Mouse (Mus musculus): ENCODE results near the gene Atl2. TPM values are rescaled to one million over a fixed set of nuclear protein-coding genes. Genes with fewer than 3 reads are reported as not detected.

The Atl2 gene
- polyA plus RNA-seq, 1 experiment from 2014 or later = 41.3 TPM

GRCm38 (mm10) chr17:79840254-79841238, 55.4 kb downstream of the Atl2 start:
- 47% methylated on average over 7 of the region's 7 CpGs for WGBS
- H3K4me2 ChIP-seq (ENCODE audit: low read depth) = no peak overlapping the region
- H3K4me3 ChIP-seq (ENCODE audit: low read depth, low read length) = no peak overlapping the region
- H3K27ac ChIP-seq (ENCODE audit: low read depth, low read length) = no peak overlapping the region
- no peaks in the 10 kb centered on the region for H3K27me3 ChIP-seq (ENCODE audit: control insufficient read depth, insufficient read depth, low read length)
- H3K4me1 ChIP-seq (ENCODE audit: control insufficient read depth, insufficient read depth, low read length) = no peaks in the 10 kb centered on the region
- ATAC-seq (ENCODE audit: insufficient read depth, low FRiP score, low TSS enrichment) (peak; percentile 67), DNase-seq (ENCODE audit: low spot score) (peak; percentile 75)
- no peak overlapping the region for H3K9ac ChIP-seq (ENCODE audit: low read length)
- H3K9me3 ChIP-seq (ENCODE audit: control insufficient read depth, low read length) = no peaks in the 10 kb centered on the region
- H3K36me3 ChIP-seq (ENCODE audit: control insufficient read depth, insufficient read depth, low read length) = no peaks in the 10 kb centered on the region

GRCm38 (mm10) chr17:79836978-79837377, 58.9 kb downstream of the Atl2 start:
- no peaks in the 10 kb centered on the region for H3K9me3 ChIP-seq (ENCODE audit: control insufficient read depth, low read length)
- no peak overlapping the region for H3K4me3 ChIP-seq (ENCODE audit: low read depth, low read length)
- H3K4me2 ChIP-seq (ENCODE audit: low read depth) = no peak overlapping the region
- H3K27me3 ChIP-seq (ENCODE audit: control insufficient read depth, insufficient read depth, low read length) = no peaks in the 10 kb centered on the region
- no peak for DNase-seq (ENCODE audit: low spot score)
- no peak overlapping the region for H3K9ac ChIP-seq (ENCODE audit: low read length)
- no peaks in the 10 kb centered on the region for H3K4me1 ChIP-seq (ENCODE audit: control insufficient read depth, insufficient read depth, low read length)
- no peaks in the 10 kb centered on the region for H3K36me3 ChIP-seq (ENCODE audit: control insufficient read depth, insufficient read depth, low read length)
- 55% methylated on average over 7 of the region's 7 CpGs for WGBS
- no peak for ATAC-seq (ENCODE audit: insufficient read depth, low FRiP score, low TSS enrichment)
- no peak overlapping the region for H3K27ac ChIP-seq (ENCODE audit: low read depth, low read length)

- H3K27me3 ChIP-seq (ENCODE audit: control insufficient read depth, insufficient read depth, low read length) = no peaks in the 10 kb centered on the region
- no peaks in the 10 kb centered on the region for H3K9me3 ChIP-seq (ENCODE audit: control insufficient read depth, low read length)
- H3K27ac ChIP-seq (ENCODE audit: low read depth, low read length) = no peak overlapping the region
- H3K9ac ChIP-seq (ENCODE audit: low read length) = no peak overlapping the region
- ATAC-seq (ENCODE audit: insufficient read depth, low FRiP score, low TSS enrichment) (no peak), DNase-seq (ENCODE audit: low spot score) (no peak)
- H3K36me3 ChIP-seq (ENCODE audit: control insufficient read depth, insufficient read depth, low read length) = no peaks in the 10 kb centered on the region
- H3K4me3 ChIP-seq (ENCODE audit: low read depth, low read length) = no peak overlapping the region
- no peaks in the 10 kb centered on the region for H3K4me1 ChIP-seq (ENCODE audit: control insufficient read depth, insufficient read depth, low read length)
- WGBS = 45% methylated on average over 5 of the region's 5 CpGs
- H3K4me2 ChIP-seq (ENCODE audit: low read depth) = no peak overlapping the region
Measured at GRCm38 (mm10) chr17:79835714-79836373, 60.1 kb downstream of the Atl2 start.

- no peak overlapping the region for H3K9ac ChIP-seq (ENCODE audit: low read length)
- no peak overlapping the region for H3K27ac ChIP-seq (ENCODE audit: low read depth, low read length)
- H3K4me1 ChIP-seq (ENCODE audit: control insufficient read depth, insufficient read depth, low read length) = no peaks in the 10 kb centered on the region
- H3K27me3 ChIP-seq (ENCODE audit: control insufficient read depth, insufficient read depth, low read length) = no peaks in the 10 kb centered on the region
- ATAC-seq (ENCODE audit: insufficient read depth, low FRiP score, low TSS enrichment) = no peak
- no peaks in the 10 kb centered on the region for H3K36me3 ChIP-seq (ENCODE audit: control insufficient read depth, insufficient read depth, low read length)
- DNase-seq (ENCODE audit: low spot score) = no peak
- no peak overlapping the region for H3K4me2 ChIP-seq (ENCODE audit: low read depth)
- no peaks in the 10 kb centered on the region for H3K9me3 ChIP-seq (ENCODE audit: control insufficient read depth, low read length)
- 76% methylated on average over 1 of the region's 1 CpGs for WGBS
- no peak overlapping the region for H3K4me3 ChIP-seq (ENCODE audit: low read depth, low read length)
Measured at GRCm38 (mm10) chr17:79832284-79832683, 63.6 kb downstream of the Atl2 start.

GRCm38 (mm10) chr17:79826482-79827034, 69.4 kb downstream of the Atl2 start:
- Histone ChIP-seq H3K4me3 (ENCODE audit: low read depth, low read length) (no peak overlapping the region), H3K9me3 (ENCODE audit: control insufficient read depth, low read length) (no peaks in the 10 kb centered on the region), H3K9ac (ENCODE audit: low read length) (no peak overlapping the region), H3K27me3 (ENCODE audit: control insufficient read depth, insufficient read depth, low read length) (0 out of 2 replicates have a peak, but pooled peaks cover under 1% of the 10 kb centered on the region), H3K27ac (ENCODE audit: low read depth, low read length) (no peak overlapping the region), H3K4me2 (ENCODE audit: low read depth) (no peak overlapping the region), H3K36me3 (ENCODE audit: control insufficient read depth, insufficient read depth, low read length) (no peaks in the 10 kb centered on the region), H3K4me1 (ENCODE audit: control insufficient read depth, insufficient read depth, low read length) (no peaks in the 10 kb centered on the region)
- DNase-seq (ENCODE audit: low spot score) = no peak
- 64% methylated on average over 6 of the region's 6 CpGs for WGBS
- no peak for ATAC-seq (ENCODE audit: insufficient read depth, low FRiP score, low TSS enrichment)

GRCm38 (mm10) chr17:79825241-79826030, 70.5 kb downstream of the Atl2 start:
- 82% methylated on average over 11 of the region's 11 CpGs for WGBS
- H3K36me3 ChIP-seq (ENCODE audit: control insufficient read depth, insufficient read depth, low read length) = no peaks in the 10 kb centered on the region
- no peak overlapping the region for H3K9ac ChIP-seq (ENCODE audit: low read length)
- no peaks in the 10 kb centered on the region for H3K9me3 ChIP-seq (ENCODE audit: control insufficient read depth, low read length)
- no peak overlapping the region for H3K4me2 ChIP-seq (ENCODE audit: low read depth)
- no peak for DNase-seq (ENCODE audit: low spot score)
- no peak overlapping the region for H3K27ac ChIP-seq (ENCODE audit: low read depth, low read length)
- 0 out of 2 replicates have a peak, but pooled peaks cover 6% of the 10 kb centered on the region for H3K27me3 ChIP-seq (ENCODE audit: control insufficient read depth, insufficient read depth, low read length)
- no peaks in the 10 kb centered on the region for H3K4me1 ChIP-seq (ENCODE audit: control insufficient read depth, insufficient read depth, low read length)
- H3K4me3 ChIP-seq (ENCODE audit: low read depth, low read length) = no peak overlapping the region
- no peak for ATAC-seq (ENCODE audit: insufficient read depth, low FRiP score, low TSS enrichment)

GRCm38 (mm10) chr17:79824406-79824805, 71.5 kb downstream of the Atl2 start:
- Histone ChIP-seq H3K9me3 (ENCODE audit: control insufficient read depth, low read length) (no peaks in the 10 kb centered on the region), H3K27ac (ENCODE audit: low read depth, low read length) (no peak overlapping the region), H3K4me3 (ENCODE audit: low read depth, low read length) (no peak overlapping the region), H3K4me1 (ENCODE audit: control insufficient read depth, insufficient read depth, low read length) (no peaks in the 10 kb centered on the region), H3K4me2 (ENCODE audit: low read depth) (no peak overlapping the region), H3K9ac (ENCODE audit: low read length) (no peak overlapping the region), H3K27me3 (ENCODE audit: control insufficient read depth, insufficient read depth, low read length) (0 out of 2 replicates have a peak, but pooled peaks cover 6% of the 10 kb centered on the region), H3K36me3 (ENCODE audit: control insufficient read depth, insufficient read depth, low read length) (no peaks in the 10 kb centered on the region)
- DNase-seq (ENCODE audit: low spot score) = no peak
- WGBS = 87% methylated on average over 1 of the region's 1 CpGs
- ATAC-seq (ENCODE audit: insufficient read depth, low FRiP score, low TSS enrichment) = no peak

GRCm38 (mm10) chr17:79818884-79819283, 77.0 kb downstream of the Atl2 start:
- Histone ChIP-seq H3K4me2 (ENCODE audit: low read depth) (no peak overlapping the region), H3K9ac (ENCODE audit: low read length) (no peak overlapping the region), H3K36me3 (ENCODE audit: control insufficient read depth, insufficient read depth, low read length) (no peaks in the 10 kb centered on the region), H3K4me1 (ENCODE audit: control insufficient read depth, insufficient read depth, low read length) (peaks cover 5% of the 10 kb centered on the region; the same call in 1 of the 2 replicates), H3K9me3 (ENCODE audit: control insufficient read depth, low read length) (no peaks in the 10 kb centered on the region), H3K27ac (ENCODE audit: low read depth, low read length) (no peak overlapping the region), H3K4me3 (ENCODE audit: low read depth, low read length) (no peak overlapping the region), H3K27me3 (ENCODE audit: control insufficient read depth, insufficient read depth, low read length) (peaks cover 8% of the 10 kb centered on the region; the same call in 1 of the 2 replicates)
- ATAC-seq (ENCODE audit: insufficient read depth, low FRiP score, low TSS enrichment) = no peak
- WGBS = 27% methylated on average over 3 of the region's 3 CpGs
- DNase-seq (ENCODE audit: low spot score) = no peak

All from neural tube, embryonic 11.5 days (tissue).